Mouse (Mus musculus): ENCODE results near the gene Dus2. TPM values are rescaled to one million over a fixed set of nuclear protein-coding genes. Genes with fewer than 3 reads are reported as not detected.
"Not testable (repeated sequence)": the region's sequence is repeated elsewhere in the genome, so short reads cannot be mapped to it uniquely, and the experiment has no call there.

The Dus2 gene
- polyA plus RNA-seq, 1 experiment = 19.8 TPM

GRCm38 (mm10) chr8:106007135-106007534, 16.0 kb downstream of the Dus2 start:
- H3K4me3 ChIP-seq (ENCODE audit: control insufficient read depth, insufficient read depth, low read length) = no peak overlapping the region
- H3K27ac ChIP-seq (ENCODE audit: control insufficient read depth, insufficient read depth, low read length) = no peak overlapping the region
- TF ChIP-seq POLR2A (IDR thresholded peaks at IDR 0.05; ENCODE audit: control insufficient read depth, extremely low read depth, insufficient read depth, low read length, poor library complexity) (no peak), CTCF (IDR thresholded peaks at IDR 0.05; ENCODE audit: borderline replicate concordance, control insufficient read depth, extremely low read depth, insufficient read depth, low read length, poor library complexity) (no peak)
- H3K27me3 ChIP-seq (ENCODE audit: control insufficient read depth, insufficient read depth, low read length) = no peaks in the 10 kb centered on the region
- DNase-seq = no peak
- H3K4me1 ChIP-seq (replicated peaks; ENCODE audit: control insufficient read depth, insufficient read depth, low read length) = peaks cover 14% of the 10 kb centered on the region
- WGBS = 69% methylated on average over 3 of the region's 3 CpGs
- H3K36me3 ChIP-seq (ENCODE audit: control insufficient read depth, insufficient read depth, low read length) = no peaks in the 10 kb centered on the region

- H3K36me3 ChIP-seq (ENCODE audit: control insufficient read depth, insufficient read depth, low read length); H3K27ac ChIP-seq (ENCODE audit: control insufficient read depth, insufficient read depth, low read length); DNase-seq; H3K27me3 ChIP-seq (ENCODE audit: control insufficient read depth, insufficient read depth, low read length); H3K4me3 ChIP-seq (ENCODE audit: control insufficient read depth, insufficient read depth, low read length): not testable (repeated sequence)
- H3K4me1 ChIP-seq (replicated peaks; ENCODE audit: control insufficient read depth, insufficient read depth, low read length) = peaks cover 14% of the 10 kb centered on the region
- WGBS = 76% methylated on average over 3 of the region's 3 CpGs
Measured at GRCm38 (mm10) chr8:106007891-106008290, 16.8 kb downstream of the Dus2 start.

GRCm38 (mm10) chr8:106010748-106011642, 19.9 kb downstream of the Dus2 start:
- H3K4me1 ChIP-seq (replicated peaks; ENCODE audit: control insufficient read depth, insufficient read depth, low read length) = peaks cover 14% of the 10 kb centered on the region
- no peak overlapping the region; the same call in 1 of the 2 replicates for H3K27ac ChIP-seq (ENCODE audit: control insufficient read depth, insufficient read depth, low read length)
- H3K27me3 ChIP-seq (ENCODE audit: control insufficient read depth, insufficient read depth, low read length) = no peaks in the 10 kb centered on the region
- peak; percentile 89 for DNase-seq
- peak overlapping the region; percentile 81 for H3K4me3 ChIP-seq (ENCODE audit: control insufficient read depth, insufficient read depth, low read length)
- TF ChIP-seq CTCF (IDR thresholded peaks at IDR 0.05; ENCODE audit: borderline replicate concordance, control insufficient read depth, extremely low read depth, insufficient read depth, low read length, poor library complexity) (peak; percentile 52; the same call in 1 of the 2 replicates), POLR2A (IDR thresholded peaks at IDR 0.05; ENCODE audit: control insufficient read depth, extremely low read depth, insufficient read depth, low read length, poor library complexity) (peak; percentile 71)
- H3K36me3 ChIP-seq (ENCODE audit: control insufficient read depth, insufficient read depth, low read length) = no peaks in the 10 kb centered on the region
- 2% methylated on average over 74 of the region's 74 CpGs for WGBS

- no peaks in the 10 kb centered on the region for H3K27me3 ChIP-seq (ENCODE audit: control insufficient read depth, insufficient read depth, low read length)
- WGBS = 6% methylated on average over 6 of the region's 6 CpGs
- DNase-seq = no peak
- H3K36me3 ChIP-seq (ENCODE audit: control insufficient read depth, insufficient read depth, low read length) = no peaks in the 10 kb centered on the region
- peaks cover 14% of the 10 kb centered on the region for H3K4me1 ChIP-seq (replicated peaks; ENCODE audit: control insufficient read depth, insufficient read depth, low read length)
- H3K4me3 ChIP-seq (ENCODE audit: control insufficient read depth, insufficient read depth, low read length) = peak within 1 kb of the TSS; percentile 81
- H3K27ac ChIP-seq (ENCODE audit: control insufficient read depth, insufficient read depth, low read length) = no peak within 1 kb of the TSS; the same call in 1 of the 2 replicates
- no peak for TF ChIP-seq POLR2A (IDR thresholded peaks at IDR 0.05; ENCODE audit: control insufficient read depth, extremely low read depth, insufficient read depth, low read length, poor library complexity)
- 0 out of 2 replicates have a peak, but pooled peaks have one; percentile 7 for TF ChIP-seq CTCF (IDR thresholded peaks at IDR 0.05; ENCODE audit: borderline replicate concordance, control insufficient read depth, extremely low read depth, insufficient read depth, low read length, poor library complexity)
Measured at GRCm38 (mm10) chr8:106011643-106011986, 20.5 kb downstream of the Dus2 start, which contains the start of gene Ddx28. Gene Ddx28, minus strand, starts transcription at chr8:106011882.

- 86% methylated on average over 8 of the region's 8 CpGs for WGBS
- H3K4me3 ChIP-seq (ENCODE audit: control insufficient read depth, insufficient read depth, low read length) = not testable (repeated sequence)
Measured at GRCm38 (mm10) chr8:106012203-106012602, 21.1 kb downstream of the Dus2 start.

GRCm38 (mm10) chr8:106016284-106016683, 25.1 kb downstream of the Dus2 start:
- no peak for TF ChIP-seq CTCF (IDR thresholded peaks at IDR 0.05; ENCODE audit: borderline replicate concordance, control insufficient read depth, extremely low read depth, insufficient read depth, low read length, poor library complexity)
- no peak for TF ChIP-seq POLR2A (IDR thresholded peaks at IDR 0.05; ENCODE audit: control insufficient read depth, extremely low read depth, insufficient read depth, low read length, poor library complexity)
- no peak overlapping the region for H3K27ac ChIP-seq (ENCODE audit: control insufficient read depth, insufficient read depth, low read length)
- no peak overlapping the region for H3K4me3 ChIP-seq (ENCODE audit: control insufficient read depth, insufficient read depth, low read length)
- H3K36me3 ChIP-seq (ENCODE audit: control insufficient read depth, insufficient read depth, low read length) = no peaks in the 10 kb centered on the region
- DNase-seq = no peak
- H3K4me1 ChIP-seq (replicated peaks; ENCODE audit: control insufficient read depth, insufficient read depth, low read length) = peaks cover 13% of the 10 kb centered on the region
- WGBS = 89% methylated on average over 6 of the region's 6 CpGs
- no peaks in the 10 kb centered on the region for H3K27me3 ChIP-seq (ENCODE audit: control insufficient read depth, insufficient read depth, low read length)

More at GRCm38 (mm10) chr8:106012203-106012602, 21.1 kb downstream of the Dus2 start:
- H3K27me3 ChIP-seq (ENCODE audit: control insufficient read depth, insufficient read depth, low read length); H3K36me3 ChIP-seq (ENCODE audit: control insufficient read depth, insufficient read depth, low read length); DNase-seq; H3K27ac ChIP-seq (ENCODE audit: control insufficient read depth, insufficient read depth, low read length): not testable (repeated sequence)
- peaks cover 14% of the 10 kb centered on the region for H3K4me1 ChIP-seq (replicated peaks; ENCODE audit: control insufficient read depth, insufficient read depth, low read length)

GRCm38 (mm10) chr8:106017130-106017529, 26.0 kb downstream of the Dus2 start:
- H3K4me3 ChIP-seq (ENCODE audit: control insufficient read depth, insufficient read depth, low read length) = no peak overlapping the region
- peak overlapping the region; percentile 94 for H3K27ac ChIP-seq (ENCODE audit: control insufficient read depth, insufficient read depth, low read length)
- TF ChIP-seq CTCF (IDR thresholded peaks at IDR 0.05; ENCODE audit: borderline replicate concordance, control insufficient read depth, extremely low read depth, insufficient read depth, low read length, poor library complexity) (no peak), POLR2A (IDR thresholded peaks at IDR 0.05; ENCODE audit: control insufficient read depth, extremely low read depth, insufficient read depth, low read length, poor library complexity) (no peak)
- no peaks in the 10 kb centered on the region for H3K27me3 ChIP-seq (ENCODE audit: control insufficient read depth, insufficient read depth, low read length)
- H3K36me3 ChIP-seq (ENCODE audit: control insufficient read depth, insufficient read depth, low read length) = no peaks in the 10 kb centered on the region
- peak; percentile 58 for DNase-seq
- H3K4me1 ChIP-seq (replicated peaks; ENCODE audit: control insufficient read depth, insufficient read depth, low read length) = peaks cover 12% of the 10 kb centered on the region
- WGBS = 14% methylated on average over 7 of the region's 7 CpGs

All from thymus, adult 2 months (tissue).